Mouse (Mus musculus) stomach, embryonic 15.5 days (tissue): ENCODE results near the gene Rasa3. TPM values are rescaled to one million over a fixed set of nuclear protein-coding genes. Genes with fewer than 3 reads are reported as not detected.
A peak's percentile ranks its signal among the peaks of the same experiment; 100 is the strongest.

ENCODE experiments used
- ATAC-seq: fragments of 200-750 bp; cut with Nextera tagmentation; 2 replicates; pipeline ENCODE4 v1.8.0; 2017; ENCODE audit warnings: low read depth, moderate number of reproducible peaks, moderate TSS enrichment; ENCODE audit not compliant: insufficient read depth, low FRiP score
- H3K27ac ChIP-seq: fragments of 300-500 bp; sonication (generic); 2 replicates; pipeline ENCODE4 v1.5.1; 2015; ENCODE audit warnings: mild to moderate bottlenecking, inconsistent platforms
- H3K27me3 ChIP-seq: fragments of 300-500 bp; sonication (generic); replicated peaks from 2 replicates; pipeline ENCODE4 v1.6.1; 2015; ENCODE audit warnings: inconsistent platforms
- H3K36me3 ChIP-seq: fragments of 300-500 bp; sonication (generic); 2 replicates; pipeline ENCODE4 v1.6.1; 2015; ENCODE audit warnings: inconsistent platforms
- H3K4me1 ChIP-seq: fragments of 300-500 bp; sonication (generic); 2 replicates; pipeline ENCODE4 v1.6.1; 2015; ENCODE audit warnings: inconsistent platforms
- H3K4me2 ChIP-seq: fragments of 300-500 bp; sonication (generic); 2 replicates; pipeline ENCODE4 v1.6.1; 2015; ENCODE audit warnings: mild to moderate bottlenecking, inconsistent platforms
- H3K4me3 ChIP-seq: fragments of 300-500 bp; sonication (generic); replicated peaks from 2 replicates; pipeline ENCODE4 v1.5.1; 2015; ENCODE audit warnings: inconsistent platforms
- H3K9ac ChIP-seq: fragments of 300-500 bp; sonication (generic); 2 replicates; pipeline ENCODE4 v1.6.1; 2015; ENCODE audit warnings: inconsistent platforms
- H3K9me3 ChIP-seq: fragments of 300-500 bp; sonication (generic); 2 replicates; pipeline ENCODE4 v1.6.1; 2016; ENCODE audit warnings: inconsistent platforms
- WGBS: fragments of 180-500 bp; shearing (Covaris S2); methylation state at CpG from one replicate; pipeline ENCODE4 v1.1.7; 2015; 5-methylcytosine and 5-hydroxymethylcytosine counted together
- polyA plus RNA-seq: library from polyadenylated mRNA; unstranded; fragments of >200 nt; fragmentation: Nextera tagmentation; extraction: Ambion mirVana; gene quantifications from 2 replicates; pipeline ENCODE4 v1.2.1, GENCODE M21; 2015

The Rasa3 gene
- polyA plus RNA-seq, 1 experiment from 2014 or later, result 26.0 TPM

- no peak overlapping the region for H3K27ac ChIP-seq
- no peak overlapping the region for H3K9ac ChIP-seq
- H3K27me3 ChIP-seq, result no peaks in the 10 kb centered on the region
- no peaks in the 10 kb centered on the region for H3K9me3 ChIP-seq
- H3K4me2 ChIP-seq, result no peak overlapping the region; the same call in 1 of the 2 replicates
- H3K36me3 ChIP-seq, result no peaks in the 10 kb centered on the region
- H3K4me1 ChIP-seq, result 0 out of 2 replicates have a peak, but pooled peaks cover 3% of the 10 kb centered on the region
- peak; percentile 43; the same call in 1 of the 2 replicates for ATAC-seq
- 62% methylated on average over 6 of the region's 6 CpGs for WGBS
- H3K4me3 ChIP-seq, result no peak overlapping the region
Observed at GRCm38 (mm10) chr8:13538821-13539220, 138.6 kb downstream of the Rasa3 start.

- no peak for ATAC-seq
- no peak overlapping the region for H3K9ac ChIP-seq
- no peak overlapping the region for H3K4me2 ChIP-seq
- WGBS, result 43% methylated on average over 2 of the region's 2 CpGs
- H3K27ac ChIP-seq, result no peak overlapping the region
- H3K36me3 ChIP-seq, result no peaks in the 10 kb centered on the region
- no peak overlapping the region for H3K4me3 ChIP-seq
- H3K9me3 ChIP-seq, result no peaks in the 10 kb centered on the region
- peaks cover 7% of the 10 kb centered on the region for H3K4me1 ChIP-seq
- H3K27me3 ChIP-seq, result no peaks in the 10 kb centered on the region
Observed at GRCm38 (mm10) chr8:13537102-13537501, 140.3 kb downstream of the Rasa3 start.

- 67% methylated on average over 8 of the region's 8 CpGs for whole genome bisulfite sequencing
- no peak overlapping the region for H3K4me2 ChIP-seq
- no peak for ATAC-seq
- peaks cover 40% of the 10 kb centered on the region for H3K4me1 ChIP-seq
- no peak overlapping the region for H3K27ac ChIP-seq
- no peak overlapping the region for H3K4me3 ChIP-seq
- no peaks in the 10 kb centered on the region for H3K36me3 ChIP-seq
- H3K9ac ChIP-seq, result no peak overlapping the region
- no peaks in the 10 kb centered on the region for H3K9me3 ChIP-seq
- H3K27me3 ChIP-seq, result no peaks in the 10 kb centered on the region
Observed at GRCm38 (mm10) chr8:13533123-13533522, 144.3 kb downstream of the Rasa3 start.

- ATAC-seq, result peak; percentile 48; the same call in 1 of the 2 replicates
- Histone ChIP-seq H3K9ac (no peak overlapping the region), H3K9me3 (no peaks in the 10 kb centered on the region), H3K4me1 (peaks cover 40% of the 10 kb centered on the region), H3K4me3 (no peak overlapping the region), H3K27ac (peak overlapping the region; percentile 87), H3K36me3 (no peaks in the 10 kb centered on the region), H3K4me2 (peak overlapping the region; percentile 3; the same call in 1 of the 2 replicates), H3K27me3 (no peaks in the 10 kb centered on the region)
- whole genome bisulfite sequencing, result 42% methylated on average over 9 of the region's 9 CpGs
Observed at GRCm38 (mm10) chr8:13531602-13532171, 145.7 kb downstream of the Rasa3 start.

GRCm38 (mm10) chr8:13530941-13531340 lies 146.5 kb downstream of the Rasa3 start:
- Histone ChIP-seq H3K9me3 (no peaks in the 10 kb centered on the region), H3K4me3 (no peak overlapping the region), H3K4me1 (peaks cover 40% of the 10 kb centered on the region), H3K36me3 (no peaks in the 10 kb centered on the region), H3K27me3 (no peaks in the 10 kb centered on the region), H3K4me2 (0 out of 2 replicates have a peak overlapping the region, but pooled peaks have one; percentile 3), H3K9ac (no peak overlapping the region), H3K27ac (peak overlapping the region; percentile 87)
- ATAC-seq, result peak; percentile 66
- WGBS, result 17% methylated on average over 5 of the region's 5 CpGs

- no peaks in the 10 kb centered on the region for H3K9me3 ChIP-seq
- no peak overlapping the region for H3K9ac ChIP-seq
- H3K4me1 ChIP-seq, result peaks cover 40% of the 10 kb centered on the region
- H3K27me3 ChIP-seq, result no peaks in the 10 kb centered on the region
- 75% methylated on average over 3 of the region's 3 CpGs for WGBS
- H3K36me3 ChIP-seq, result no peaks in the 10 kb centered on the region
- peak overlapping the region; percentile 87 for H3K27ac ChIP-seq
- H3K4me2 ChIP-seq, result no peak overlapping the region
- H3K4me3 ChIP-seq, result no peak overlapping the region
- ATAC-seq, result no peak
Observed at GRCm38 (mm10) chr8:13530401-13530800, 147.0 kb downstream of the Rasa3 start.

GRCm38 (mm10) chr8:13529891-13530316 lies 147.5 kb downstream of the Rasa3 start:
- 36% methylated on average over 7 of the region's 7 CpGs for WGBS
- H3K4me1 ChIP-seq, result peaks cover 40% of the 10 kb centered on the region
- H3K9ac ChIP-seq, result no peak overlapping the region
- H3K4me3 ChIP-seq, result no peak overlapping the region
- H3K27me3 ChIP-seq, result no peaks in the 10 kb centered on the region
- no peak overlapping the region for H3K4me2 ChIP-seq
- peak; percentile 59 for ATAC-seq
- no peaks in the 10 kb centered on the region for H3K36me3 ChIP-seq
- H3K9me3 ChIP-seq, result no peaks in the 10 kb centered on the region
- peak overlapping the region; percentile 87 for H3K27ac ChIP-seq

- Histone ChIP-seq H3K27me3 (no peaks in the 10 kb centered on the region), H3K36me3 (no peaks in the 10 kb centered on the region), H3K4me3 (no peak overlapping the region), H3K9me3 (no peaks in the 10 kb centered on the region), H3K9ac (no peak overlapping the region), H3K27ac (peak overlapping the region; percentile 87), H3K4me1 (peaks cover 40% of the 10 kb centered on the region), H3K4me2 (no peak overlapping the region)
- ATAC-seq, result peak; percentile 17
- WGBS, result 49% methylated on average over 15 of the region's 15 CpGs
Observed at GRCm38 (mm10) chr8:13529011-13529840, 148.2 kb downstream of the Rasa3 start.

- Histone ChIP-seq H3K27me3 (no peaks in the 10 kb centered on the region), H3K36me3 (no peaks in the 10 kb centered on the region), H3K27ac (peak overlapping the region; percentile 38), H3K9me3 (no peaks in the 10 kb centered on the region), H3K9ac (no peak overlapping the region), H3K4me2 (no peak overlapping the region), H3K4me1 (peaks cover 10% of the 10 kb centered on the region; the same call in 1 of the 2 replicates), H3K4me3 (no peak overlapping the region)
- no peak for ATAC-seq
- 30% methylated on average over 7 of the region's 7 CpGs for WGBS
Observed at GRCm38 (mm10) chr8:13521392-13521791, 156.0 kb downstream of the Rasa3 start.

- WGBS, result 51% methylated on average over 6 of the region's 6 CpGs
- no peak overlapping the region; the same call in 1 of the 2 replicates for H3K27ac ChIP-seq
- ATAC-seq, result no peak
Observed at GRCm38 (mm10) chr8:13520349-13520748, 157.1 kb downstream of the Rasa3 start.

GRCm38 (mm10) chr8:13519503-13519902 lies 157.9 kb downstream of the Rasa3 start:
- H3K4me1 ChIP-seq, result peaks cover 16% of the 10 kb centered on the region; the same call in 1 of the 2 replicates
- no peak for ATAC-seq
- no peak overlapping the region for H3K9ac ChIP-seq
- no peaks in the 10 kb centered on the region for H3K9me3 ChIP-seq
- no peaks in the 10 kb centered on the region for H3K27me3 ChIP-seq
- no peaks in the 10 kb centered on the region for H3K36me3 ChIP-seq
- no peak overlapping the region for H3K4me2 ChIP-seq
- 53% methylated on average over 9 of the region's 9 CpGs for WGBS
- no peak overlapping the region for H3K4me3 ChIP-seq
- H3K27ac ChIP-seq, result no peak overlapping the region

More at GRCm38 (mm10) chr8:13520349-13520748, 157.1 kb downstream of the Rasa3 start:
- Histone ChIP-seq H3K9me3 (no peaks in the 10 kb centered on the region), H3K9ac (no peak overlapping the region), H3K4me3 (no peak overlapping the region), H3K4me1 (peaks cover 16% of the 10 kb centered on the region; the same call in 1 of the 2 replicates), H3K36me3 (no peaks in the 10 kb centered on the region), H3K4me2 (no peak overlapping the region), H3K27me3 (no peaks in the 10 kb centered on the region)

GRCm38 (mm10) chr8:13517284-13517781 lies 160.1 kb downstream of the Rasa3 start:
- Histone ChIP-seq H3K27me3 (no peaks in the 10 kb centered on the region), H3K27ac (peak overlapping the region; percentile 31; the same call in 1 of the 2 replicates), H3K4me1 (peaks cover 19% of the 10 kb centered on the region; the same call in 1 of the 2 replicates), H3K9me3 (no peaks in the 10 kb centered on the region), H3K4me2 (no peak overlapping the region), H3K4me3 (no peak overlapping the region), H3K9ac (no peak overlapping the region), H3K36me3 (no peaks in the 10 kb centered on the region)
- WGBS, result 76% methylated on average over 6 of the region's 6 CpGs
- ATAC-seq, result no peak
